Mouse (Mus musculus) frontal cortex, postnatal 36 days (tissue): ENCODE data around the gene Olfr1086.
"Not testable (repeated sequence)": the region's sequence is repeated elsewhere in the genome, so short reads cannot be mapped to it uniquely, and the experiment has no call there.

ENCODE experiments used
- DNase-seq, 2 experiments: peaks; one replicate each; pipeline ENCODE4 v3.0.0; 2022; ENCODE audit warnings: low spot score in 2 of 2

The Olfr1086 gene

GRCm38 (mm10) chr2:86679992-86680391 is at the start of gene Olfr1086:
Olfr1086 (minus strand) TSS chr2:86680092.
- no peak for DNase-seq

DNA sequence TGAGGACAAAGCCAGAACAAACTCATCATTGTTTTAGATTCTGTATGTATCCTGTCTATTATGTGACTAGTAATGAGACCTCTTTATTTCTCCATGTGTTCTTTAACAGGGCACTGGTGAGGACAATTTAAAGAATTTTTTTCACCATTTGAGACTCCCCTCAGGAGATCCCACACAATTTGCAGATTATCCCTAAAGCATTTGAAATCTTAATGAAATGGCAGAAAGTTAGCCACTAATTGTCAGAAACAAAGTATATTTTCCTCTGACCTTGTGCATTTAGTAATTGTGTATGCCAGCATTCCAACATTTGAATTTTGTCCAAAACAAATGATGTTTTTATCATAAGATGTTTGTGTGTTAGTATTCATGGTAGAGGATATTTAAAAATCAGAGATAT is 18.4 kb upstream of the Olfr1086 start, which contains the start of gene Olfr1087:
Olfr1087 (minus strand) TSS at position 101 of the 400 bp plus-strand sequence.
- DNase-seq, result no peak

GRCm38 (mm10) chr2:86661919-86662318 is 18.0 kb downstream of the Olfr1086 start, which contains the start of gene Olfr1085:
Olfr1085 (minus strand) TSS chr2:86662019.
- DNase-seq, result no peak

DNA sequence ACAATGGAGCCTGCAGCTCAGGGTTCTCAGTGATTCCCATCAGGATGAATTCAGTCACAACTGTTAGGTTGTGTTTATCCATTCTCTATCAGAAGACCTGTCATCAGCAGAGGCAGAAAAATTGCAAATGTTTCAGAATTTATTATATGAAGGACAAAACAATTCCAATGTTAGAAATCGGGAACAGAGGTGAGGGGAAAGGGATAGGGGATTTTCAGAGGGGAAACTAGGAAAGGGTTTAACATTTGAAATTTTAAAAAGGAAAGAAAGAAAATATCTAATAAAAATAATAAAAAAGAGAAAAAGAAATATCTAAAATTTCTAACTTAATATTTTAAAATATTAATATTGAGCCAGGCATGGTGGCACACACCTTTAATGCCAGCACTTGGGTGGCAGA is 40.3 kb downstream of the Olfr1086 start, which contains the start of gene Olfr1084:
Olfr1084 (minus strand) TSS at position 101 of the 400 bp plus-strand sequence.
- not testable (repeated sequence) for DNase-seq
